Mouse (Mus musculus): ENCODE measurements around the gene Trpm3.

GRCm38 (mm10) chr19:23026427-23026826 is 887.6 kb downstream of the Trpm3 start:
- TF ChIP-seq GATA1 (IDR thresholded peaks at IDR 0.05; ENCODE audit: borderline replicate concordance, low read length) (no peak), CTCF (IDR thresholded peaks at IDR 0.05; ENCODE audit: low read depth, low read length) (no peak)
